Mouse (Mus musculus) intestine, embryonic 14.5 days (tissue): ENCODE results near the gene Muc16. TPM values are rescaled to one million over a fixed set of nuclear protein-coding genes. Genes with fewer than 3 reads are reported as not detected.

Source experiments
- ATAC-seq: fragments of 200-750 bp; cut with Nextera tagmentation; replicated peaks from 2 replicates; pipeline ENCODE4 v1.8.0; 2017; ENCODE audit warnings: low read depth, moderate number of reproducible peaks, moderate TSS enrichment, moderate library complexity; ENCODE audit not compliant: low FRiP score, low TSS enrichment
- DNase-seq: peaks from one replicate; pipeline ENCODE4 v3.0.0-alpha.2; 2018; ENCODE audit warnings: low spot score
- H3K27ac ChIP-seq: fragments of 300-500 bp; sonication (generic); 2 replicates; pipeline ENCODE4 v1.5.1; 2014; ENCODE audit warnings: low read depth, mild to moderate bottlenecking, control low read depth
- H3K27me3 ChIP-seq: fragments of 300-500 bp; sonication (generic); replicated peaks from 2 replicates; pipeline ENCODE4 v1.6.1; 2014; ENCODE audit warnings: low read length, control low read depth; ENCODE audit not compliant: control insufficient read depth, insufficient read depth
- H3K36me3 ChIP-seq: fragments of 300-500 bp; sonication (generic); 2 replicates; pipeline ENCODE4 v1.6.1; 2014; ENCODE audit warnings: low read length, control low read depth; ENCODE audit not compliant: control insufficient read depth, insufficient read depth
- H3K4me1 ChIP-seq: fragments of 300-500 bp; sonication (generic); replicated peaks from 2 replicates; pipeline ENCODE4 v1.6.1; 2014; ENCODE audit warnings: low read length, control low read depth, mixed read lengths; ENCODE audit not compliant: control insufficient read depth, insufficient read depth
- H3K4me2 ChIP-seq: fragments of 300-500 bp; sonication (generic); 2 replicates; pipeline ENCODE4 v1.6.1; 2014; ENCODE audit warnings: low read length
- H3K4me3 ChIP-seq: fragments of 300-500 bp; sonication (generic); 2 replicates; pipeline ENCODE4 v1.5.1; 2014; ENCODE audit warnings: low read depth, low read length, control low read depth, mixed read lengths
- H3K9ac ChIP-seq: fragments of 300-500 bp; sonication (generic); 2 replicates; pipeline ENCODE4 v1.6.1; 2014; ENCODE audit warnings: mild to moderate bottlenecking, low read length
- H3K9me3 ChIP-seq: fragments of 300-500 bp; sonication (generic); 2 replicates; pipeline ENCODE4 v1.6.1; 2016; ENCODE audit warnings: low read length, control low read depth; ENCODE audit not compliant: control insufficient read depth
- WGBS: fragments of 180-500 bp; shearing (Covaris S2); extraction: QIAGEN DNeasy Blood & Tissue Kit; methylation state at CpG from one replicate; pipeline ENCODE4 v1.1.7; 2014; 5-methylcytosine and 5-hydroxymethylcytosine counted together
- polyA plus RNA-seq: library from polyadenylated mRNA; unstranded; fragments of >200 nt; fragmentation: Nextera tagmentation; extraction: Ambion mirVana; gene quantifications from 2 replicates; pipeline ENCODE4 v1.2.1, GENCODE M21; 2014

Gene Muc16
- 7.3 and 9.1 TPM in 2 replicates for polyA plus RNA-seq

DNA sequence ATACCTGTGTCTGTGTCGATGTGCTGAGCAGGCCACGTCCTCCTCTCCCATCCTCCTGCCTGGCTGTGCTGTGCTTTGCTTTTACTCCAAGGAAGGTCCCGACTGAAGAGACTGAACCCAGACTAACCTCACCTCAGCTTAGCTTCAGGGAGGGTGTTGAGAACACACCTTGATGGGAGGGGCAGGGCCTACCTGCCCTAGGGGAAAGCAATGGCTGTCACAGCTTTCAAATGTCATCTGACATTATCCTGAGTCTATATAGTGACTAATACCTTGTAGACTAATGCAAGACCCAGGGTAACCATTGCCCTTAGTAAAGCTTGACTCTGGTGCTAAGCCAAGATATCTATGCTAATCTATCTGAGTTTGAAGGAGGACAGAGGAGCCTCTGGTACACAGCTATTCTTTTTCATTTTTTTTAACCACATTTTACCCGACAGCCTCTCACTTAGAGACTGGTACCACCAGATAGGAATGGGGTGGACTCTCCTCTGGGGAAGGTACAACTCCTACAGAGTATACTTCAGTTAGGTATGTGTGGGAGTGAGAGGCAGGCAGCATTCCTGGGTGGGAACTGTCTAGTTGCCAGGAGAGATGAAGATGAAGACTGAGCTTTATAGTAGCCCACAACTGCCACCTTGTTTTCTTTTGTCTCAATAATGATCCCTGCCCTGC, at the start of gene Muc16:
Gene Muc16, minus strand, starts transcription at position 51 of the 675 bp plus-strand sequence.
- no peak within 1 kb of the TSS for H3K9ac ChIP-seq
- H3K4me2 ChIP-seq: no peak within 1 kb of the TSS
- no peaks in the 10 kb centered on the region for H3K4me1 ChIP-seq
- H3K27me3 ChIP-seq: no peaks in the 10 kb centered on the region
- H3K4me3 ChIP-seq: no peak within 1 kb of the TSS
- H3K27ac ChIP-seq: no peak within 1 kb of the TSS
- DNase-seq (no peak), ATAC-seq (no peak)
- H3K9me3 ChIP-seq: no peaks in the 10 kb centered on the region
- no peaks in the 10 kb centered on the region for H3K36me3 ChIP-seq
- 76% methylated on average over 4 of the region's 4 CpGs for WGBS

DNA sequence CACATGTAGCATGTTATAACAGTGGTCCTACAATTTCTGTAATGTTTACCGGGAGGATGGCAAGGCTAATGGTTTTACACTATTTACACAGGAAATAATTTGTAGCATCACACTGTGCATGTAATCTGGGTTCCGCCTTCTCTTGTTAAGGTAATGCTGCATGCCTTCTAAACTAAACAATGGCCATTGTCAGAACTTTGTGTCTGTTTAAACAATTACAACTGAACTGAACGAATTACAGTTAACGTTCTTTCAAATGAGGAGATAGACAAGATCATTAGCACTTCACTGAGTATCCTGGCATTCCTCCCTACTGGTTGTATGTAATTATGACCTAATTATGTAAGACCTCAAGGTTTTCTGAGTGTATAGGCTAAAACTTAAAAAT, 48.4 kb upstream of the Muc16 start:
- WGBS: 35% methylated on average over 4 of the region's 4 CpGs
- no peaks in the 10 kb centered on the region for H3K9me3 ChIP-seq
- H3K27ac ChIP-seq: no peak overlapping the region
- no peak for ATAC-seq
- DNase-seq: no peak
- no peak overlapping the region for H3K4me2 ChIP-seq
- H3K27me3 ChIP-seq: no peaks in the 10 kb centered on the region
- no peak overlapping the region for H3K9ac ChIP-seq
- peaks cover 6% of the 10 kb centered on the region; the same call in 1 of the 2 replicates for H3K4me1 ChIP-seq
- H3K4me3 ChIP-seq: no peak overlapping the region
- no peaks in the 10 kb centered on the region for H3K36me3 ChIP-seq

DNA sequence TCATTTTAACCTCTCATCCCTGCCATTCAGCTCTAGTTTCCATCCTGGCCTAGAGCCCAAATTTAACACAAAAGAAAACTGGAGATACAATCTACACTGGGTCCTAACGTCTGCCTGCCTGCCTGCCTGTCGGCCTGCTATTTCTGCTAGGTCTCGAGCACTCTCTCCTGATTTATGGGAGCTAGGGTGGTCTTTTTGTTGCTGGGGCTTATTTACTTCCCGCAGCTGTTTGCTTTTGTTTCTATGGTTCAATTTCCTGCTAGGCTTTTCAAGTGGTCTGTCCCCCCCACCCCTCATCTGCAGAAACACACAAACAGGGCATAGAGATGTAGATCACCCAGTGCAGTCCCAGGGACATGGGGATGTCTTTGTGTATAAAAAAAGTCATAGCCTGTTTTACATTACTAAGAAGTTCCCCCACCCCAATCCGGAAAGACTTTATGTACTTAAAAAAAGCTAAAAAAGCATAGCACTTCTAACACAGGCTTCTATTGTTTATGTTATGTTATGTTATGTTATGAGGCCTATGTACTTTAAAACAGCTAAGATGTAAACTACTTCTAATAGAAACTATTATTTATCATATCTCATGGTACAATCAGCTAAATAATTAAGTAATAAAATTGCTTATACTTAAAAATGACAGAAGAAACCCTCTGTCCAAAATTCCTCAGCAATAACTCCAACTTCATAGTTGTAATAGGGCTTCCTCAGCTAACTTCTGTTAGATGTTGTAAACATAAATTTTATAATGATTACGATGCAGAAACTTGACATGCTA, 47.8 kb upstream of the Muc16 start:
- no peak overlapping the region for H3K4me3 ChIP-seq
- peak overlapping the region; percentile 43 for H3K27ac ChIP-seq
- H3K4me2 ChIP-seq: no peak overlapping the region
- WGBS: 15% methylated on average over 6 of the region's 6 CpGs
- H3K27me3 ChIP-seq: no peaks in the 10 kb centered on the region
- no peak for ATAC-seq
- no peak for DNase-seq
- H3K4me1 ChIP-seq: peaks cover 6% of the 10 kb centered on the region; the same call in 1 of the 2 replicates
- H3K9ac ChIP-seq: no peak overlapping the region
- no peaks in the 10 kb centered on the region for H3K36me3 ChIP-seq
- H3K9me3 ChIP-seq: no peaks in the 10 kb centered on the region

- Histone ChIP-seq H3K4me3 (no peak overlapping the region), H3K9ac (no peak overlapping the region), H3K9me3 (no peaks in the 10 kb centered on the region), H3K4me1 (peaks cover 6% of the 10 kb centered on the region; the same call in 1 of the 2 replicates), H3K4me2 (no peak overlapping the region), H3K36me3 (no peaks in the 10 kb centered on the region), H3K27ac (peak overlapping the region; percentile 43; the same call in 1 of the 2 replicates), H3K27me3 (no peaks in the 10 kb centered on the region)
- no peak for DNase-seq
- no peak for ATAC-seq
- WGBS: 21% methylated on average over 2 of the region's 2 CpGs
These were observed 46.7 kb upstream of the Muc16 start for GRCm38 (mm10) chr9:18721011-18721410.

DNA sequence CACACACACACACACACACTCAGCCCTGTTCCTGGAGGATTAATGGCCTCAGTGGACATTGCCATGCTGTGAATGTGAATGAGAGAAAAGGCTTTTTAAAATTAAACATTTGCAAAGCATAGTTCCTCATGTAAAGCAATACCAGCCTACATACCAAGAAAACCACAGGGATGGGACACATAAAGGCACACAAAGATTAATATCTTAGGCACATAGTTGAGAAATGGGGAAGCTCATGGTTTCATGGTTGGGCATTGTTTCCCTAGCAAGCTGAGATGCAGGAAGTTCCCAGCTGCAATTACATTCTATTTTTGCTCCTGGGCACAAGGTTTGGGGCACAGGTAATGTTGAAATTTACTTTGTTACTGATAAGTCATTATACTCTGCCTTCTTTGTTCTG, 31.3 kb upstream of the Muc16 start:
- H3K36me3 ChIP-seq: no peaks in the 10 kb centered on the region
- H3K4me3 ChIP-seq: no peak overlapping the region
- H3K9me3 ChIP-seq: no peaks in the 10 kb centered on the region
- H3K27me3 ChIP-seq: no peaks in the 10 kb centered on the region
- no peak overlapping the region for H3K27ac ChIP-seq
- no peak for ATAC-seq
- H3K4me2 ChIP-seq: no peak overlapping the region
- no peaks in the 10 kb centered on the region for H3K4me1 ChIP-seq
- DNase-seq: no peak
- H3K9ac ChIP-seq: no peak overlapping the region

DNA sequence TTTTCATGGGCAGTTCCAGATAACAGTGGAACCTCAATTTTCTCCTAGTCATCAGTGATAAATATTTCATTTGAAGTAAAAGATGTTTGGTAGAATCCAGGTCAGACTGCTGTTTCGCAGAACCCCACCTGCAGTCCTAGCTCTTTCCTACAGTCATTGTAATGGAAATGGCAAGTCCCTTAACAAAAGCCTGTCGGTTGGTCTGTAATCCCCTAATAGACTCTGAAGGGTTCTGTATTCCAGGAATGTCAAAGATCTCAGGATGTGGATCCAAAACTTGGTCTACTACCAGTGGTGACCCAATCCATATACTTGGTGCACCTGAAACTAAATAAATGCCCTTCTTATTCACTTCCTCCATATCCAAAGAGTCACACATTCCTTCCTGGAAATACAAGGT, 76.0 kb downstream of the Muc16 start:
- H3K27ac ChIP-seq: no peak overlapping the region
- H3K9me3 ChIP-seq: no peaks in the 10 kb centered on the region
- H3K9ac ChIP-seq: no peak overlapping the region
- no peaks in the 10 kb centered on the region for H3K4me1 ChIP-seq
- WGBS: 78% methylated on average over 2 of the region's 2 CpGs
- H3K4me2 ChIP-seq: no peak overlapping the region
- DNase-seq (no peak), ATAC-seq (no peak)
- H3K4me3 ChIP-seq: no peak overlapping the region
- H3K36me3 ChIP-seq: no peaks in the 10 kb centered on the region
- H3K27me3 ChIP-seq: no peaks in the 10 kb centered on the region

DNA sequence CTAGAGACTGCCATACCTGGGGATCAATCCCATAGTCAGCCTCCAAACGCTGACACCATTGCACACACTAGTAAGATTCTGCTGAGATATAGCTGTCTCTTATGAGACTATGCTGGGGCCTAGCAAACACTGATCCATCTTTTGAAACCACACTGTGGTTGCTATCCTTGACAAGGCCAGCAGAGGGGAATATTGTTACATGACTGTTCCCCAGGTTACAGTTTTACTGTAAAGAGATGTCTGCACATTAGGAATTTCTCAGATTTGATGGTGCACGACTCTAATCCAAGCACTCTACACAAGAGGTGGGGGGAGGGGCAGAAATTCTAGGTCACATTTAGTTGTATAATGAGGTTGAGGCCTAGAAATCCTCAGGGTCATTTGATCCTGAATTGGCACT, 166.2 kb downstream of the Muc16 start:
- H3K27ac ChIP-seq: no peak overlapping the region
- no peaks in the 10 kb centered on the region for H3K9me3 ChIP-seq
- H3K4me3 ChIP-seq: no peak overlapping the region
- DNase-seq (no peak), ATAC-seq (no peak)
- H3K4me2 ChIP-seq: no peak overlapping the region
- H3K4me1 ChIP-seq: no peaks in the 10 kb centered on the region
- H3K9ac ChIP-seq: no peak overlapping the region
- H3K27me3 ChIP-seq: no peaks in the 10 kb centered on the region
- H3K36me3 ChIP-seq: no peaks in the 10 kb centered on the region
- 55% methylated on average over 2 of the region's 2 CpGs for WGBS

DNA sequence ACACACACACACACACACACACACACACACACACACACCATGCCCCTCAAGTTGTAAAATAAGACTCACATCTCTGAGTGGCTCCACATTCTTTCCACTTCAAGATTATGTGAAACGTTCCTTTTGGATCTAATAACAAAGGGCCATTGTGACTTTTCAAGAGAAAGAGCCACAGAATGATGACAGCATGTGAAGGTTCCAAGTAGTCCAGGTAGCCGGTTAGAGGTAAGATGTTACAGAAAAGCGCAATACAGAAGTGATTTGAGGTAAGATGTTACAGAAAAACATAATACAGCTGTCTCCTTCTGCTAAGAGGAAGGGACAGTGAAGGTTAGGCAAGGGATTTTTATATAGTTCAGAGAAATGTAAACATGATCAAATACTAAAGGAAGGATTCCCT, 196.2 kb downstream of the Muc16 start, which contains the start of the genes Zfp558 and Mbd3l1:
Gene Zfp558, minus strand, starts transcription at position 101 of the 400 bp plus-strand sequence.
Gene Mbd3l1, plus strand, starts transcription at position 192 of the 400 bp plus-strand sequence.
- no peak within 1 kb of the TSS for H3K27ac ChIP-seq
- no peaks in the 10 kb centered on the region for H3K4me1 ChIP-seq
- H3K27me3 ChIP-seq: no peaks in the 10 kb centered on the region
- H3K9ac ChIP-seq: no peak within 1 kb of the TSS
- ATAC-seq: no peak
- H3K36me3 ChIP-seq: no peaks in the 10 kb centered on the region
- no peak within 1 kb of the TSS for H3K4me3 ChIP-seq
- WGBS: 76% methylated on average over 3 of the region's 3 CpGs
- DNase-seq: no peak
- no peak within 1 kb of the TSS for H3K4me2 ChIP-seq
- H3K9me3 ChIP-seq: no peaks in the 10 kb centered on the region
